Mouse (Mus musculus) cerebellum, adult 2 months (tissue): ENCODE data around the gene Lyl1. TPM values are rescaled to one million over a fixed set of nuclear protein-coding genes. Genes with fewer than 3 reads are reported as not detected.

Experiments
- DNase-seq, 2 experiments: peaks; one replicate each; pipeline ENCODE4 v3.0.0; 2021
- H3K27ac ChIP-seq: fragments of 200-500 bp; 2 replicates; pipeline ENCODE4 v1.5.1; 2012; ENCODE audit warnings: low read length, control low read depth, inconsistent platforms; ENCODE audit not compliant: insufficient read depth
- H3K27me3 ChIP-seq: fragments of 200-500 bp; 2 replicates; pipeline ENCODE4 v1.6.1; 2012; ENCODE audit warnings: inconsistent platforms, mild to moderate bottlenecking, low read length, moderate library complexity; ENCODE audit not compliant: control insufficient read depth, insufficient read depth
- H3K4me1 ChIP-seq: fragments of 200-500 bp; 2 replicates; pipeline ENCODE4 v1.6.1; 2011; ENCODE audit warnings: low read length; ENCODE audit not compliant: control insufficient read depth, insufficient read depth
- H3K4me3 ChIP-seq: fragments of 200-500 bp; replicated peaks from 2 replicates; pipeline ENCODE3; 2011; ENCODE audit warnings: mild to moderate bottlenecking, low read depth, low read length, control low read depth; ENCODE audit not compliant: insufficient read depth
- CTCF ChIP-seq: fragments of 200-500 bp; IDR thresholded peaks from 2 replicates; pipeline ENCODE4 v1.5.1; 2011; ENCODE audit warnings: low read depth, mild to moderate bottlenecking, control low read depth, low read length, moderate library complexity, borderline replicate concordance; ENCODE audit not compliant: insufficient read depth
- POLR2A ChIP-seq: fragments of 200-500 bp; IDR thresholded peaks from 2 replicates; pipeline ENCODE4 v1.6.1; 2011; ENCODE audit warnings: low read length, control low read depth, borderline replicate concordance; ENCODE audit not compliant: insufficient read depth
- WGBS: fragments of 180-500 bp; shearing (Covaris S2); methylation state at CpG from one replicate; pipeline ENCODE4 v1.1.7; 2018; 5-methylcytosine and 5-hydroxymethylcytosine counted together
- polyA plus RNA-seq: library from polyadenylated mRNA; depleted of rRNA; stranded (reverse); fragments of >200 nt; gene quantifications from 2 replicates; pipeline ENCODE4 v1.2.3, GENCODE M21; 2012

Lyl1 gene
- polyA plus RNA-seq, 1 experiment, result 1.7 TPM

- Histone ChIP-seq H3K27me3 (no peaks in the 10 kb centered on the region), H3K4me1 (no peaks in the 10 kb centered on the region), H3K4me3 (no peak overlapping the region), H3K27ac (no peak overlapping the region)
- TF ChIP-seq CTCF, result no peak
- no peak for TF ChIP-seq POLR2A
- no peak for DNase-seq
- WGBS, result 86% methylated on average over 4 of the region's 4 CpGs
Observed at GRCm38 (mm10) chr8:84693332-84693731, 7.9 kb upstream of the Lyl1 start.

- TF ChIP-seq CTCF, result no peak
- TF ChIP-seq POLR2A, result no peak
- Histone ChIP-seq H3K4me1 (peaks cover 12% of the 10 kb centered on the region), H3K4me3 (no peak overlapping the region), H3K27ac (no peak overlapping the region), H3K27me3 (no peaks in the 10 kb centered on the region)
- 90% methylated on average over 6 of the region's 6 CpGs for WGBS
- no peak for DNase-seq
Observed at GRCm38 (mm10) chr8:84695140-84695539, 6.1 kb upstream of the Lyl1 start.

- WGBS, result 70% methylated on average over 14 of the region's 14 CpGs
- Histone ChIP-seq H3K4me1 (peaks cover 13% of the 10 kb centered on the region), H3K27me3 (no peaks in the 10 kb centered on the region), H3K27ac (no peak overlapping the region), H3K4me3 (no peak overlapping the region)
- peak in 1 of 2 experiments; percentile 58 for DNase-seq
- TF ChIP-seq POLR2A (no peak), CTCF (peak; percentile 53; the same call in 1 of the 2 replicates)
Observed at GRCm38 (mm10) chr8:84697166-84698130, 3.8 kb upstream of the Lyl1 start.

GRCm38 (mm10) chr8:84698288-84698687 lies 3.0 kb upstream of the Lyl1 start:
- no peaks in the 10 kb centered on the region for H3K27me3 ChIP-seq
- TF ChIP-seq CTCF, result no peak
- TF ChIP-seq POLR2A, result no peak
- no peak overlapping the region for H3K27ac ChIP-seq
- 93% methylated on average over 5 of the region's 5 CpGs for WGBS
- no peak for DNase-seq
- H3K4me3 ChIP-seq, result no peak overlapping the region
- peaks cover 13% of the 10 kb centered on the region for H3K4me1 ChIP-seq

DNA sequence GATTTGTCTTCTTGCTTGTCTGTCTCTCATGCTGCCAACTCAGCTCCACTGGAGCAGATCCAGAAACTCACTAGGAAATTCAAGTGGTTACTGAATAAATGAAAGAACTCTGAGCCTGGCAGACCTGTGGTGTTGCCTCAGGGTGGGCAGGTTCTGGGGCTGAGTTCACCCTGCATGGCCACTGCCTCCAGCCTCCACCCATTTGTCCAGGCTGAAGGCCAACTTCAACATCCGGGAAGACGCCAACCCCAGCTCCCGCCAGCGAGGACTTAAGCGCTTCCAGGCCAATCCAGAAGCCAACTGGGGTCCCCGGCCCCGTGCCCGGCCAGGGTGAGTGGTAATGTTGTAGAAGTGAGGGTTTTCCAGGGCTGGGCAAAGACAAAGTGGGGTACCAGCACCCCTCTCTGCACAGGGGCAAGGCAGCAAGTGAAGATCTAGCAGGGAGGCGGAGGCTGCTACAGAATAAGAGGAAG lies 2.3 kb upstream of the Lyl1 start:
- Histone ChIP-seq H3K4me3 (no peak overlapping the region), H3K4me1 (peaks cover 13% of the 10 kb centered on the region), H3K27ac (no peak overlapping the region; the same call in 1 of the 2 replicates), H3K27me3 (no peaks in the 10 kb centered on the region)
- DNase-seq, result peak; percentile 46 to 48
- TF ChIP-seq POLR2A, result no peak
- no peak for TF ChIP-seq CTCF
- WGBS, result 18% methylated on average over 9 of the region's 9 CpGs

DNA sequence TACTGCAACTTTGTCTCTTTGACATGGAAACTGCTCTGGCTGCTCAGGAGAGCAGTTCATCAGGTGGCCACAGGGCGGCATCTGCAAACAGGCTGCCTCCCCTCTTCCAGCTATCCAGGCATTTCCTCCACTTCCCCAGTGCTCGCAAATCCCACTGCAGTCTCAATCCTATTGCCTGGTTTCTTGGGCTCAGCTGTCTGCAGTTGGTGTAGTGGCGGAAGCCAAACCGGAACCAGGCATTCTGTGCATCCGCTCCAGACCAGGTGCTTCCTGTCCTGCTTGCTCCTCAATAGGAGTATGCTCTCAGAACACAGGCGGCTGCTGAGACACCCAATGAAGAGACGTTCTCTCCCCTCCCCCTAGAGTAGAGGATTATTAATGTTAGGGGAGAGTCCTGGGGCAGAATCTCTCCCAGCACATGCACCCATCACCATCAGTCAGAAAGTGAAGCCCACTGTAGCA lies 1.4 kb upstream of the Lyl1 start:
- peak; percentile 57 to 68 for DNase-seq
- H3K4me3 ChIP-seq, result no peak overlapping the region
- 16% methylated on average over 7 of the region's 7 CpGs for WGBS
- peaks cover 13% of the 10 kb centered on the region for H3K4me1 ChIP-seq
- TF ChIP-seq POLR2A (no peak), CTCF (peak; percentile 85)
- H3K27me3 ChIP-seq, result no peaks in the 10 kb centered on the region
- no peak overlapping the region for H3K27ac ChIP-seq

DNA sequence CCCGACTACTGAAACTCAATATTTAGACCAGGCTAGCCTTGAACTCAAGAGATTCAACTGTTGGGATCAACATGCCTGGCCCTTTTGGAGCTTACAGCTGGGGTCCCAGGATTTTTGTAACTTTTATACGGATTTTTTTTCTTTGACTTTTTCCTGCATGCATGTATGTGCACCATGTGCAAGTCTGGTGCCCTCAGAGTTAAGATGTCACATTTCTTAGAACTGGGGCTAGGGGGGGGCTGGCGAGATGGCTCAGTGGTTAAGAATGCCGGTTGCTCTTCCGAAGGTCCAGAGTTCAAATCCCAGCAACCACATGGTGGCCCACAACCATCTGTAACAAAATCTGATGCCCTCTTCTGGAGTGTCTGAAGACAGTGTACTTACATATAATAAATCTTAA lies 731 bp upstream of the Lyl1 start:
- no peak for DNase-seq
- Histone ChIP-seq H3K27me3 (no peaks in the 10 kb centered on the region), H3K4me1 (peaks cover 16% of the 10 kb centered on the region), H3K27ac (no peak overlapping the region), H3K4me3 (no peak overlapping the region)
- TF ChIP-seq CTCF (no peak), POLR2A (no peak)
- WGBS, result 72% methylated on average over 5 of the region's 5 CpGs
